Comparison of ENCODE assay signal across 9 mouse cellular contexts in the genomic region with DNA sequence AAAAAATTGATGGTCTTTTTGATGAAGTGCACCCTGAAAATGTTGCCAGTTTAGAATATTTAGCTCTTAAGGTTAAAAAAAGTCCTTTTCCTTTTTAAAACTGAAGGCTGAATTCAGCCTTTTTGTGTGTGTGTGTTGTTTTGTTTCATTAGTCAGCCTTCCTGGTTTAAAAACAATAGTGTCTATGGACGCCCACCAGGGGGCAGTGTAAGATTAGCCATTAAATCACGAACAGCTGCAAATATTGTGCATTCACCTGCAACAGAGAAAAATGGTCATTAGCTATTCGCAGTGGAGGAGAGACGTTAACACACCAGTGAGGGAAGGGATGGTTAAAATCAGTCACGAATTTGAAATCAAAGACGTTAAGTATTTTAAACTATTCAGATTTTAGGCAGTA. TPM values are rescaled to one million over a fixed set of nuclear protein-coding genes. Genes with fewer than 3 reads are reported as not detected.
DNase-seq lines count a peak whose midpoint lies in the region; ATAC-seq and TF ChIP-seq lines count a peak whose summit lies in the region.
"Had no signal": no experiment of that assay in that cellular context is flagged by ENCODE, and none has a peak within 500 bp of the region (broad histone marks: within the 10 kb centered on the region; RNA-seq: fewer than 3 reads in every experiment).

No protein-coding gene starts in this region.

- no peak for ATAC-seq in forebrain, embryonic 14.5 days
- ATAC-seq in forebrain, embryonic 16.5 days: no peak
- ATAC-seq in midbrain, embryonic 13.5 days: no peak
- ATAC-seq in stomach, postnatal 0 days (ENCODE audit: low FRiP score, low TSS enrichment): no peak

- H3K27ac ChIP-seq in forebrain, embryonic 14.5 days (ENCODE audit: low read depth, low read length): no peak overlapping the region
- no peak overlapping the region for H3K27ac ChIP-seq in forebrain, embryonic 16.5 days (ENCODE audit: low read length)
- 0 out of 2 replicates have a peak overlapping the region, but pooled peaks have one; percentile 9 for H3K27ac ChIP-seq in midbrain, embryonic 13.5 days
- no peak overlapping the region for H3K27ac ChIP-seq in stomach, postnatal 0 days (replicated peaks)
- H3K27ac ChIP-seq: hindbrain, embryonic 15.5 days had no signal

- peak; percentile 78 for DNase-seq in forebrain, embryonic 14.5 days (ENCODE audit: low spot score)
- peak; percentile 82 for DNase-seq in CD4-positive, CD25-positive, alpha-beta regulatory T cell, adult 2 months (ENCODE audit: low read depth, low spot score)
- peak; percentile 24 for DNase-seq in brain, embryonic 18.5 days (ENCODE audit: low read depth, low spot score)
- DNase-seq in frontal cortex, postnatal 25 days (ENCODE audit: low spot score in 2 of 2): peak; percentile 8 to 44
- peak; percentile 56 for DNase-seq in layer of hippocampus, adult 9-10 months (ENCODE audit: low spot score)
- peak; percentile 58 for DNase-seq in stomach, postnatal 0 days (ENCODE audit: low spot score)

- no peaks in the 10 kb centered on the region for H3K27me3 ChIP-seq in forebrain, embryonic 14.5 days (replicated peaks; ENCODE audit: control insufficient read depth, insufficient read depth, low read length)
- H3K27me3 ChIP-seq in forebrain, embryonic 16.5 days (replicated peaks; ENCODE audit: control insufficient read depth, insufficient read depth, low read length): no peaks in the 10 kb centered on the region
- H3K27me3 ChIP-seq in midbrain, embryonic 13.5 days: no peaks in the 10 kb centered on the region
- no peaks in the 10 kb centered on the region for H3K27me3 ChIP-seq in stomach, postnatal 0 days (ENCODE audit: control insufficient read depth, insufficient read depth, low read length)
- H3K27me3 ChIP-seq: hindbrain, embryonic 15.5 days had no signal

- H3K36me3 ChIP-seq in forebrain, embryonic 14.5 days (ENCODE audit: control insufficient read depth, insufficient read depth, low read length): peaks cover 21% of the 10 kb centered on the region; the same call in 1 of the 2 replicates
- H3K36me3 ChIP-seq in forebrain, embryonic 16.5 days (ENCODE audit: control insufficient read depth, insufficient read depth): no peaks in the 10 kb centered on the region
- H3K36me3 ChIP-seq in midbrain, embryonic 13.5 days: 0 out of 2 replicates have a peak, but pooled peaks cover 3% of the 10 kb centered on the region
- no peaks in the 10 kb centered on the region for H3K36me3 ChIP-seq in stomach, postnatal 0 days (ENCODE audit: control insufficient read depth, insufficient read depth, low read length)

- no peak overlapping the region for H3K9ac ChIP-seq in forebrain, embryonic 14.5 days (ENCODE audit: low read length)
- H3K9ac ChIP-seq in forebrain, embryonic 16.5 days (replicated peaks; ENCODE audit: low read depth, low read length): no peak overlapping the region
- no peak overlapping the region for H3K9ac ChIP-seq in midbrain, embryonic 13.5 days (replicated peaks)
- no peak overlapping the region for H3K9ac ChIP-seq in stomach, postnatal 0 days (ENCODE audit: low read length)
- H3K9ac ChIP-seq: hindbrain, embryonic 15.5 days had no signal

- no peaks in the 10 kb centered on the region for H3K9me3 ChIP-seq in forebrain, embryonic 14.5 days (replicated peaks; ENCODE audit: control insufficient read depth, low read length)
- no peaks in the 10 kb centered on the region for H3K9me3 ChIP-seq in forebrain, embryonic 16.5 days (ENCODE audit: control insufficient read depth, low read length)
- H3K9me3 ChIP-seq in midbrain, embryonic 13.5 days: no peaks in the 10 kb centered on the region
- no peaks in the 10 kb centered on the region for H3K9me3 ChIP-seq in stomach, postnatal 0 days (ENCODE audit: control insufficient read depth, low read length)
- H3K9me3 ChIP-seq: hindbrain, embryonic 15.5 days had no signal

- TF ChIP-seq CTCF in stomach, postnatal 0 days (IDR thresholded peaks at IDR 0.05; ENCODE audit: low read depth): peak; percentile 81

- H3K4me1 ChIP-seq in forebrain, embryonic 14.5 days (ENCODE audit: control insufficient read depth, insufficient read depth, low read length): no peaks in the 10 kb centered on the region
- peaks cover 8% of the 10 kb centered on the region for H3K4me1 ChIP-seq in forebrain, embryonic 16.5 days (replicated peaks; ENCODE audit: control insufficient read depth, insufficient read depth, low read length)
- H3K4me1 ChIP-seq in midbrain, embryonic 13.5 days (replicated peaks): peaks cover 11% of the 10 kb centered on the region
- H3K4me1 ChIP-seq in stomach, postnatal 0 days (replicated peaks; ENCODE audit: control insufficient read depth, insufficient read depth): no peaks in the 10 kb centered on the region

- WGBS in forebrain, embryonic 14.5 days: 25% methylated on average over 6 of the region's 6 CpGs
- WGBS in forebrain, embryonic 16.5 days: 20% methylated on average over 6 of the region's 6 CpGs
- WGBS in midbrain, embryonic 13.5 days: 33% methylated on average over 6 of the region's 6 CpGs
- 24% methylated on average over 6 of the region's 6 CpGs for WGBS in stomach, postnatal 0 days

- no peak overlapping the region for H3K4me2 ChIP-seq in forebrain, embryonic 14.5 days (ENCODE audit: low read length)
- H3K4me2 ChIP-seq in forebrain, embryonic 16.5 days (ENCODE audit: low read length): no peak overlapping the region
- H3K4me2 ChIP-seq in midbrain, embryonic 13.5 days (replicated peaks): no peak overlapping the region
- no peak overlapping the region for H3K4me2 ChIP-seq in stomach, postnatal 0 days (replicated peaks; ENCODE audit: low read depth)
- H3K4me2 ChIP-seq: hindbrain, embryonic 15.5 days had no signal

- TF ChIP-seq EP300 in stomach, postnatal 0 days (optimal IDR thresholded peaks at IDR 0.05): no peak

- H3K4me3 ChIP-seq in forebrain, embryonic 14.5 days (ENCODE audit: low read depth, low read length): no peak overlapping the region
- H3K4me3 ChIP-seq in forebrain, embryonic 16.5 days (replicated peaks; ENCODE audit: low read length): no peak overlapping the region
- H3K4me3 ChIP-seq in midbrain, embryonic 13.5 days (replicated peaks): no peak overlapping the region
- no peak overlapping the region for H3K4me3 ChIP-seq in stomach, postnatal 0 days (ENCODE audit: low read depth, low read length)
- H3K4me3 ChIP-seq: hindbrain, embryonic 15.5 days had no signal

RNA-seq across cellular contexts. Expression of a gene that starts 3.9 kb away (rescaled TPM):
- 29.5 and 31.5 TPM in 2 replicates for polyA plus RNA-seq in forebrain, embryonic 14.5 days (2014; fragmentation: Nextera tagmentation; extraction: Ambion mirVana)
- polyA plus RNA-seq in forebrain, embryonic 16.5 days (2015; fragmentation: Nextera tagmentation; extraction: Ambion mirVana): 31.5 and 34.9 TPM in 2 replicates
- 28.4 and 28.9 TPM in 2 replicates for polyA plus RNA-seq in midbrain, embryonic 13.5 days (2015; fragmentation: Nextera tagmentation; extraction: Ambion mirVana)
- 20.2 and 20.3 TPM in 2 replicates for polyA plus RNA-seq in stomach, postnatal 0 days (2015; fragmentation: Nextera tagmentation; extraction: Ambion mirVana)

Comparison
In these comparisons a context has a peak if more than half of its experiments do, and no peak if none do; other contexts are left out.
1. DNase-seq: peak in every context shown above with its lines; median percentile 82 in CD4-positive, CD25-positive, alpha-beta regulatory T cell, adult 2 months; 78 in forebrain, embryonic 14.5 days; 58 in stomach, postnatal 0 days; 56 in layer of hippocampus, adult 9-10 months; 26 in frontal cortex, postnatal 25 days; 24 in brain, embryonic 18.5 days.